Mouse (Mus musculus) testis, postnatal 10 days (tissue): Measurements from ENCODE around the gene Ifi27.
A peak's percentile ranks its signal among the peaks of the same experiment; 100 is the strongest.
"Not testable (repeated sequence)": the region's sequence is repeated elsewhere in the genome, so short reads cannot be mapped to it uniquely, and the experiment has no call there.

Source experiments
- DNase-seq: peaks from one replicate; pipeline ENCODE4 v3.0.0; 2021; ENCODE audit warnings: low spot score

The Ifi27 gene

DNA sequence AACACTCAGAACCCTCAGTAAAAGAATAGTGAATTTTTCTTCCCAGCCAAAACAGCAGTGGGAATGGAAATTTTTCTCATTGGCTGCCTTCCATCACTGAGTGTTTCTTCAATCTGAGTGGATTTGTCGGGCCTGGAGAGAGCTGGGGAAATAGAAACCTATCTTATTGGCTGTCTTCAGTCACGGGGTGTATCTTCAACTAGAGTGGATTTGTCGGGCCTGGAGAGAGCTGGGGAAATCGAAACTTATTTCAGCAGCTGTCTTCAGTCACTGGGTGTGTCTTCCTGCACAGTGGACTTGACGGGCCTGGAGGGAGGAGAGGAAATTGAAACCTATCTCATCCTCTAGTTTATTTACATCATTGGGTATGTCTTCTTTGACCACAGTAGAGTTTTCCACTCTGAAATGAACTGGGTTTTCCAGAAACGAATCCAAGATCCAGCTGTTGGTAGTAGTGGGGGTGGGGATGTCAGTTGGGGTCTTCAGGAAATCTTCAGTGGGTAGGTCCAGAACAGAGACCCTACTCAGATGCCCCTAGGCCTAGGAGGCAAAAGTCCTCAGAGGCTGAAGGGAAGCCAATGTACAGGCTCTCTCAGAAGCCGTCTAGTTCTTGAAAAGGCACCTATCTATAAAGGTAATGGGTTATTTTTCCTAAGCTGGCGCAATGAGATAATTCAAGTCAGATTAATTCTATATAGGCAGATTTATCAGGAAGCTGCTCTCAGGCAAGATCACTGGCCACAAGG lies at the start of gene Ifi27:
Gene Ifi27, plus strand, starts transcription at position 226 of the 746 bp plus-strand sequence.
- DNase-seq = peak; percentile 56

GRCm38 (mm10) chr12:103388505-103389347 lies 45.3 kb upstream of the Ifi27 start, which contains the start of gene Otub2:
TSS of gene Otub2 (plus strand) at chr12:103388682.
- DNase-seq = peak; percentile 96

GRCm38 (mm10) chr12:103389348-103389727 lies 44.7 kb upstream of the Ifi27 start:
- no peak for DNase-seq

DNA sequence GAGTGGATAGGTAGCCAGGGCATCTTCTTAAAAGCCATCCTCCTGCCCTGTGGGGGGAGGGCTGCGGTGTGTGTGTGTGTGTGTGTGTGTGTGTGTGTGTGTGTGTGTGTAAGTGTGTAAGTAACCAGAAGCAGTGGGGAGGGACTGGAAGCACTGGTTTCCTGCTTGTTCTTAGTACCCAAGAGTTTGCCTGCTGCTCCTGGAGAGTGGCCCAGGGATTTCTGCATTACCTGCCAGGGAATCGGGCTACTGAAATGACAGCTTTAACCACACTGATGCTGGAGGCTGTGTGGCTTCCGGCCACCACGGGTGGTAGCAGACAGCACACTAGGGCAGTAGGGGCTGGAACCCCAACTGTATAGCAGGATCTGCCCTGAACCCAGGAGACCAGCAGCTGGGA lies 44.0 kb upstream of the Ifi27 start:
- peak; percentile 41 for DNase-seq

DNA sequence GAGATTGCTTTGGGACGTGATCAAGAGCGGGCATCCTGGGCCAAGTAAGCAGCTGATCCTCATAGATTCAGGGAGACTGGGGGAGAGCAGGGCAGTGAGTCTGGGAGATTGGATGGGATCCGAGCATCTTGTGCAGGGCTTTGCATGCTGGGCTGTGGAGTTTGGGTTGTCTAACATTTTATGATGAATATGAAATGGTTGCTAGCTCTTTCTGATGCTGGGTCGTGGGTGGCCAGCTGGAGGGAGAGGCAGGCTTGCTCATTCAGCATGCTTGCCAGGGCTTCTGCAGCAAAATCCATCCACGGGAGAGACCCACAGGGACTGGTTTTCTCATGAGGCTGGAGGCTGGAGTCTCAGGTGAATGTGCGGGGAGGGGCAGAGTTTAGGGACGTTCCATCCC lies 42.9 kb upstream of the Ifi27 start:
- peak; percentile 37 for DNase-seq

GRCm38 (mm10) chr12:103393528-103393927 lies 40.5 kb upstream of the Ifi27 start:
- no peak for DNase-seq

DNA sequence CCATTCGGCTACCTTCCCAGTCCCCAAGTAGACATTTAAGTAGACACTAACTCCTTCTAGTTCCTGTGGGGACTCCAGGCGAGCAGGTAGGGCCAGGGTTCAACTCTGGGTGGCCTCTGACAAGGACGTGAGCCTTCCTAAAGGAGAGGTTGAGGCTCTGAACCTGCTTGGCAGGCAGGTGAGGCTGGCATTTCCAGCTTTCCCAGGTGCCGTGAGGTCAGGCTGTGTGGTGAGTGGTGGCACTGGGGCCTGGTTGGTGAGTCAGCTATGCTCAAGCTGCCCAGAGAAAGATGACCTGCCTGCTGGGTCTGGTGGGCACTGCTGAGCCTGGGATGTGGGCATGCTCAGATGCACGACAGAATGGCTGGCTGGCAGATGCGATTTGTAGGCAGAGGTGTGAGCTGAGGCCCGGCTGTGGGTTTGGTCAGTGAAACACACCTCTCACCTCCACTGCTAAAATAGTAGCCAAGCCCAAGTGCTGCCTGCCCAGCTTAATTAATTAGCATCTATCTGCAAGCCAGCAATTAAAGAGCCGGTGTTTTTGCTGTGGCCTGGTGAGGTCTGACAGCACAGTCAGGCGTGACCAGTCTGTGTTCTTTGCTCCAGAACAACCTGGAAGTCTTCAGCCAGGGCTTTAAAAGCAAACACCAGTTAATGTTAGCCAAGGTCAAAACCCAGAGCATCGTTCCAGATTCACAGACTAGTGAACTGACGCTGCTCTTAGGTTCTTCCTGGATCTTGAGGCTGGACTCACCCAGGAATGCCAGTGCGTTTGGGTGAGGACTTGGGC lies 38.3 kb upstream of the Ifi27 start:
- no peak for DNase-seq

DNA sequence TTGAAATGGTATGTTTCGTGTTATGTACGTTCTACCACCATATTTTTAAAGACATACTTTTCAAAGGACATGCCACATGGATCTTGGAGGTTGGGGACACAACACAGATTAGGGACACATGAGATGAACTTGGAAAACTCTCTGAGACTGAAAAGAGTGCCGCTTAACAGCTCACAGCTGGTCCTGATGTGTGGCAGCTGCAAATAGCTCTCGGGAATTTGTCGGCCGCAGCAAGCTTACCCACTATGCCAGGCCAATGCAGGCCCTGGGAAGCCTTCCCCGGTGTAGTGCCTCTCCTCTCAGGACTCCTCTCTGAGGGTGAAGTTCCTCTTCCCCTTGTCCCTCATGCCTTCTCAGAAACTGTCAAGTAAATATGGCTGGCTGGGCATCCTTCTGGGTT lies 37.3 kb upstream of the Ifi27 start:
- no peak for DNase-seq

GRCm38 (mm10) chr12:103404131-103404530 lies 29.9 kb upstream of the Ifi27 start:
- DNase-seq = no peak

- DNase-seq = no peak
Measured at GRCm38 (mm10) chr12:103407720-103408119, 26.3 kb upstream of the Ifi27 start, which contains the start of gene 9330161L09Rik. TSS of gene 9330161L09Rik (minus strand) at chr12:103407820.

GRCm38 (mm10) chr12:103408144-103408543 lies 25.9 kb upstream of the Ifi27 start:
- no peak for DNase-seq

DNA sequence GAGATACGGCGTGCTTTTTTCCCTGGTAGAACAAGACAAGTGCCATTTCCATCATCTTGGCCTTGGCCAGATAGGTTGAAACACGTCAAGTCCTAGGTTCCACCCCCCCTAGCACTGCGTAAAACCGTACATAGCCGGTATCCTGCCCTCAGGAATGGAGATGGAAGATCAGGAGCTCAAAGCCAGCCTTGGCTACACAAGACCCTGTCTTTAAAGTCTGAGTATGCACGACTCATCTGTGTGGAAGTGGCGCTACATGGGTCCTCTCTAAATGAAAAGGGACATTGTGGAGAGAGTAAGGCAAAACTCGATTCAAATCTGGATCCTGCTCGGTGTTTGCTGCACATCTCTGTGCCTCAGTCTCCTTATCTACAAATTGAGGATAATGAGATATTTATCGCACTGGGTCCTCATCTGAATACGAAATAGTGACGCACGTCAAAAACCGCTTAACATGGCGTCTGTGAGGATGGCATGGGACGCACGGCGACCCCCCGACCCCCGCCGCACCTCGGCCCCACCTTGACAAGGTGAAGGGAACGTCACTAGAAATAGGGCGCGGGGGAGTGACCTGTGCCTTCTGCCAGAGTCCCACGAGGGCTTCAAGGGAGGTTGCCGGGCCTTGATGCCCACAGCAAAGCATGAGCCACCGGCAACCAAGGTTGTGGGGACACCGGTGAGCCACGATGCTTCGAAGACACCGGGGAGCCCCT lies 8.8 kb upstream of the Ifi27 start:
- DNase-seq = no peak

GRCm38 (mm10) chr12:103425729-103426470 lies 8.1 kb upstream of the Ifi27 start, which contains the start of gene Ddx24:
TSS of gene Ddx24 (minus strand) at chr12:103425830.
- peak; percentile 96 for DNase-seq

GRCm38 (mm10) chr12:103426710-103427109 lies 7.3 kb upstream of the Ifi27 start:
- DNase-seq = no peak

DNA sequence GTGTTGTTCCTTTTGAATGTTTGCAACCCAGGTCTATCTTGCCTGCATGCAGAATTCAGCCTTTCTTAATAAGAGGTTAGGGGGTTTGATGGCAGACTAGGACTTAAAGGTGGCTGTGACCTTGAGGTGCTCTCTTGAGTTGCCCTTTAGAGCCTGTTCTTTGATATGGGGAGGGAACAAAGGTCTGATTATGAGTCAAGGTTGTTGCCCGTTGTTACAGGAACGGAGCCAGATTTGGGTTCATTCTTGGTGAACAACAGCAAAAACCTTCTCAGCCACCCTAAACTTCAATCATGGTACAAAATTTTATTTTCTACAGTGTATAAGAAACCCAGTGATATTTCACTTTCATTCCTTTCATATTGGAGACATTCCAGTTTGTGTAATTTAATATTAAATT lies 581 bp upstream of the Ifi27 start:
- peak; percentile 45 for DNase-seq

DNA sequence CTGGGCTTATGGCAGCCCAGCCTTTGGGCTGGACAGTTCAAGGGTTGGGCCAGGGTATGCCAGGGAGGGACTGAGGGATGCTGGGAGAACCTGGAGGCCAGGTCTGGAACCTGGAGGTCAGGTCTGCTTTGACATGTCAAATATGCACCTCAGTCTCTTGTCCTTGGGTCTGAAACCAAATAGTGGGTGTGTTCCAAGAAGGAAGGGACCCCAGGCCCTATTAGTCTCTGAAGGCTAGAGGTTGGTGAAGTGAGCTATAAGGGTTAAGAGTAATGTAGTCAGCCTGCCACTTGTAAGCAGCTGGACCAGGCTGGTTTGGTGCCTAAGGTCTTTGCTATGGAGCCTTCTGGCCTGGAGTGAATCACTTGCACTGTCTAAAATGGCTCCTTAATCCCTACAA lies 850 bp downstream of the Ifi27 start:
- peak; percentile 26 for DNase-seq

GRCm38 (mm10) chr12:103437601-103438000 lies 3.6 kb downstream of the Ifi27 start:
- DNase-seq = peak; percentile 28

- no peak for DNase-seq
Measured at GRCm38 (mm10) chr12:103443524-103443923, 9.5 kb downstream of the Ifi27 start, which contains the start of gene Ifi27l2a. TSS of gene Ifi27l2a (minus strand) at chr12:103443680.

DNA sequence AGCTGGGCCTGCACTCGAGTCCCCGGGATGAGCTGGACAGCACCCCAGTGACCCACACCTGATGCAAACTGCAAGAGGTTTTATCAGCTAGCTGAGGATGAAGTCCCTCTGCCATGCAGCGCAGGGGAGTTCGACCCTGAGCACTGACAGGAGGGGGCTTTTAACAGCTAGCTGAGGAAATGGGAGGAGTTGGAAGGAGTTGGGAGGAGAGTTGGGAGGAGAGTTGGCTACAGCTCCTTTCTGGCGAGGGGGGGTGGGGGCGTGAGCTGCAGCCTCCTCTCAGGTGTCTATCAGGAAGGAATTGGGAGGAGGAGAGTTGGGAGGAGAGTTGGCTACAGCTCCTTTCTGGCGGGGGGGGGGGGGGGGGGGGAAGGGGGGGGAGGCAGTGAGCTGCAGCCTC lies 10.2 kb downstream of the Ifi27 start:
- DNase-seq = not testable (repeated sequence)

GRCm38 (mm10) chr12:103445060-103445459 lies 11.0 kb downstream of the Ifi27 start:
- DNase-seq = no peak

DNA sequence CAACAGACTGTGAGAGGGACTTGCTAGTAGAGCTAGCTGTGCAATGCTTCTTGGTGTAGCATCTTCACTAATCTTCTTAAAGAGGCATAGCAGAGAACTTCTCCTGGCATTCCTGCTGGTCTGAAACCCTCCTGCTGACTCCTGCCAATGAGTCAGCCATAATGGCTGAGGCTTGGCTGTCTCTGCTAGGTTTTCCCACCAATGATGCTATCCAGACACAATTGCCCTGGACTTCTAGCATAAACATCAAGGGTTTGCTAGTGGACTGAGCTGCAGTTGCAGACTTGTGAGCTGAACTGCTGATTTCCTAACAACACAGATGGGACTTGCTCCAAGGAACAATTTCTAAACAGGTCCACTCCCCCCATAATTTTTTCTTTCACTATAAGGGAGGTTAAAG lies 19.4 kb downstream of the Ifi27 start:
- DNase-seq = no peak
